Mouse (Mus musculus) CH12F3 (cell line): Measurements from ENCODE around the gene Htt.

Experiments used
- in situ Hi-C: fragments of 300-500 bp; cut with MboI; formaldehyde crosslinking; loops from 2 replicates; pipeline ENCODE4 v1.14.3; 2020; ENCODE audit warnings: low sequenced_read_pairs

Htt gene

GRCm38 (mm10) chr5:34930151-34930975 is 168.8 kb downstream of the Htt start:
- in situ Hi-C loops, result no loop called here

- in situ Hi-C loops, result no loop called here
Measured at GRCm38 (mm10) chr5:34931091-34931490, 169.6 kb downstream of the Htt start.

- in situ Hi-C loops, result no loop called here
Measured at GRCm38 (mm10) chr5:34931516-34932457, 170.2 kb downstream of the Htt start.

- in situ Hi-C loops, result no loop called here
Measured at GRCm38 (mm10) chr5:34932458-34932806, 170.9 kb downstream of the Htt start.

GRCm38 (mm10) chr5:34933461-34933860 is 171.9 kb downstream of the Htt start:
- in situ Hi-C loops, result no loop called here

GRCm38 (mm10) chr5:34941710-34942470 is 180.3 kb downstream of the Htt start:
- in situ Hi-C loops, result no loop called here

- in situ Hi-C loops, result no loop called here
Measured at GRCm38 (mm10) chr5:34943428-34943827, 181.9 kb downstream of the Htt start.

- in situ Hi-C loops, result no loop called here
Measured at GRCm38 (mm10) chr5:34948861-34949760, 187.6 kb downstream of the Htt start, which contains the start of gene Rgs12. Gene Rgs12 (plus strand): TSS chr5:34949445.

GRCm38 (mm10) chr5:34949769-34950211 is 188.2 kb downstream of the Htt start:
- in situ Hi-C loops, result no loop called here

- in situ Hi-C loops, result no loop called here
Measured at GRCm38 (mm10) chr5:34950486-34951160, 189.1 kb downstream of the Htt start.

GRCm38 (mm10) chr5:34951161-34951834 is 189.8 kb downstream of the Htt start:
- in situ Hi-C loops, result no loop called here

GRCm38 (mm10) chr5:34954508-34954907 is 193.0 kb downstream of the Htt start:
- in situ Hi-C loops, result no loop called here

- in situ Hi-C loops, result no loop called here
Measured at GRCm38 (mm10) chr5:34955630-34956029, 194.1 kb downstream of the Htt start.

- in situ Hi-C loops, result no loop called here
Measured at GRCm38 (mm10) chr5:34956151-34956550, 194.6 kb downstream of the Htt start.

GRCm38 (mm10) chr5:34957015-34957414 is 195.5 kb downstream of the Htt start:
- in situ Hi-C loops, result no loop called here

GRCm38 (mm10) chr5:34960021-34960420 is 198.5 kb downstream of the Htt start:
- in situ Hi-C loops, result no loop called here
